Mouse (Mus musculus) small intestine, adult 2 months (tissue): ENCODE data around the gene Rnf216.

ENCODE experiments used
- CTCF ChIP-seq: fragments of 200-500 bp; IDR thresholded peaks from 2 replicates; pipeline ENCODE4 v1.5.1; 2012; ENCODE audit warnings: low read depth, mild to moderate bottlenecking, control low read depth, inconsistent platforms, low read length, moderate library complexity, mixed read lengths; ENCODE audit not compliant: insufficient replicate concordance, insufficient read length; ENCODE audit errors: extremely low read depth
- POLR2A ChIP-seq: fragments of 200-500 bp; IDR thresholded peaks from 2 replicates; pipeline ENCODE4 v1.6.1; 2012; ENCODE audit warnings: low read depth, mild to moderate bottlenecking, control low read depth, inconsistent platforms, low read length, moderate library complexity

DNA sequence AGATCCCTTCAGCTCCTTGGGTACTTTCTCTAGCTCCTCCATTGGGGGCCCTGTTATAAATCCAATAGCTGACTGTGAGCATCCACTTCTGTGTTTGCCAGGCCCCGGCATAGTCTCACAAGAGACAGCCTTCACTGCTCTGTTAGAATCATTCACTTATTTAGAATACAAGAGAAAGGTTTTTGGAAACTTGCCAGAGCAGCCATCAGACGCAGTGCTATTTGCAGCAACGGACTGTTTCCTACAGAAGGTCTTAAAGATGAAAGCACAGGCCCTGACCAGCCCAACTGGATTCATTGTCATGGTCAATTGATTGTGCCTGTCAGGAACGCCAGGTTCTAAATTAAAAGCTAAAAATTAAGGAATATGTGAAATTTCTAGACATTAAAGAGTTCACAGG lies 63.0 kb downstream of the Rnf216 start:
- TF ChIP-seq CTCF (no peak), POLR2A (no peak)
